Mouse (Mus musculus) hindbrain, postnatal 0 days (tissue): ENCODE results near the gene Ghr. TPM values are rescaled to one million over a fixed set of nuclear protein-coding genes. Genes with fewer than 3 reads are reported as not detected.
A peak's percentile ranks its signal among the peaks of the same experiment; 100 is the strongest.

Experiments
- ATAC-seq: fragments of 200-750 bp; cut with Nextera tagmentation; 2 replicates; pipeline ENCODE4 v1.8.0; 2017; ENCODE audit warnings: mild to moderate bottlenecking, moderate TSS enrichment, moderate library complexity
- DNase-seq: peaks from one replicate; pipeline ENCODE4 v3.0.0-alpha.2; 2015; ENCODE audit warnings: low spot score
- H3K27ac ChIP-seq: fragments of 300-500 bp; sonication (generic); 2 replicates; pipeline ENCODE4 v1.5.1; 2014; ENCODE audit warnings: mild to moderate bottlenecking
- H3K27me3 ChIP-seq: fragments of 300-500 bp; sonication (generic); 2 replicates; pipeline ENCODE4 v1.6.1; 2014; ENCODE audit warnings: low read length, mixed read lengths; ENCODE audit not compliant: insufficient read depth
- H3K36me3 ChIP-seq: fragments of 300-500 bp; sonication (generic); 2 replicates; pipeline ENCODE4 v1.6.1; 2014; ENCODE audit warnings: low read length, mixed read lengths; ENCODE audit not compliant: insufficient read depth
- H3K4me1 ChIP-seq: fragments of 300-500 bp; sonication (generic); 2 replicates; pipeline ENCODE4 v1.6.1; 2014; ENCODE audit warnings: antibody characterized with exemption, low read length, mixed read lengths; ENCODE audit not compliant: insufficient read depth
- H3K4me2 ChIP-seq: fragments of 300-500 bp; sonication (generic); 2 replicates; pipeline ENCODE4 v1.6.1; 2014; ENCODE audit warnings: low read depth, mild to moderate bottlenecking, low read length, moderate library complexity, mixed read lengths
- H3K4me3 ChIP-seq: fragments of 300-500 bp; sonication (generic); 2 replicates; pipeline ENCODE4 v1.5.1; 2014; ENCODE audit warnings: low read length
- H3K9ac ChIP-seq: fragments of 300-500 bp; sonication (generic); replicated peaks from 2 replicates; pipeline ENCODE4 v1.6.1; 2014; ENCODE audit warnings: mild to moderate bottlenecking, low read length, moderate library complexity, mixed read lengths
- H3K9me3 ChIP-seq: fragments of 300-500 bp; sonication (generic); 2 replicates; pipeline ENCODE4 v1.6.1; 2016; ENCODE audit warnings: low read length, mixed read lengths
- CTCF ChIP-seq: IDR thresholded peaks from 2 replicates; pipeline ENCODE4 v1.5.1; 2016; ENCODE audit warnings: antibody characterized with exemption, control low read depth, low read depth
- WGBS: fragments of 180-500 bp; shearing (Covaris S2); extraction: QIAGEN DNeasy Blood & Tissue Kit; methylation state at CpG from one replicate; pipeline ENCODE4 v1.1.7; 2014; 5-methylcytosine and 5-hydroxymethylcytosine counted together
- polyA plus RNA-seq: library from polyadenylated mRNA; unstranded; fragments of >200 nt; fragmentation: Nextera tagmentation; extraction: Ambion mirVana; gene quantifications from 2 replicates; pipeline ENCODE4 v1.2.1, GENCODE M21; 2015
- total RNA-seq: library from RNA; depleted of rRNA; stranded (reverse); fragments of >200 nt; gene quantifications from 2 replicates; pipeline ENCODE4 v1.2.3, GENCODE M21; 2014

Ghr gene
- total and polyA plus RNA-seq, 2 experiments from 2014 or later = 9.7 to 13.1 TPM

- Histone ChIP-seq H3K36me3 (no peaks in the 10 kb centered on the region), H3K4me2 (no peak overlapping the region), H3K27me3 (no peaks in the 10 kb centered on the region), H3K27ac (no peak overlapping the region), H3K4me3 (no peak overlapping the region), H3K9me3 (no peaks in the 10 kb centered on the region), H3K9ac (no peak overlapping the region), H3K4me1 (no peaks in the 10 kb centered on the region)
- DNase-seq (peak; percentile 34), ATAC-seq (peak; percentile 55)
- 58% methylated on average over 4 of the region's 4 CpGs for WGBS
- peak; percentile 82 for TF ChIP-seq CTCF
These were observed 141.6 kb downstream of the Ghr start for GRCm38 (mm10) chr15:3441506-3442286.

GRCm38 (mm10) chr15:3437381-3437780, 145.9 kb downstream of the Ghr start:
- ATAC-seq (no peak), DNase-seq (no peak)
- Histone ChIP-seq H3K36me3 (no peaks in the 10 kb centered on the region), H3K4me2 (no peak overlapping the region), H3K9ac (no peak overlapping the region), H3K4me3 (no peak overlapping the region), H3K27ac (no peak overlapping the region), H3K4me1 (no peaks in the 10 kb centered on the region), H3K9me3 (no peaks in the 10 kb centered on the region), H3K27me3 (no peaks in the 10 kb centered on the region)
- 78% methylated on average over 3 of the region's 3 CpGs for WGBS
- no peak for TF ChIP-seq CTCF

GRCm38 (mm10) chr15:3435637-3436036, 147.7 kb downstream of the Ghr start:
- H3K9me3 ChIP-seq = no peaks in the 10 kb centered on the region
- no peak overlapping the region for H3K9ac ChIP-seq
- no peak overlapping the region for H3K4me3 ChIP-seq
- TF ChIP-seq CTCF = no peak
- no peaks in the 10 kb centered on the region for H3K36me3 ChIP-seq
- no peaks in the 10 kb centered on the region for H3K4me1 ChIP-seq
- ATAC-seq (no peak), DNase-seq (no peak)
- no peak overlapping the region for H3K27ac ChIP-seq
- H3K27me3 ChIP-seq = no peaks in the 10 kb centered on the region
- no peak overlapping the region for H3K4me2 ChIP-seq
- 64% methylated on average over 4 of the region's 4 CpGs for WGBS

DNA sequence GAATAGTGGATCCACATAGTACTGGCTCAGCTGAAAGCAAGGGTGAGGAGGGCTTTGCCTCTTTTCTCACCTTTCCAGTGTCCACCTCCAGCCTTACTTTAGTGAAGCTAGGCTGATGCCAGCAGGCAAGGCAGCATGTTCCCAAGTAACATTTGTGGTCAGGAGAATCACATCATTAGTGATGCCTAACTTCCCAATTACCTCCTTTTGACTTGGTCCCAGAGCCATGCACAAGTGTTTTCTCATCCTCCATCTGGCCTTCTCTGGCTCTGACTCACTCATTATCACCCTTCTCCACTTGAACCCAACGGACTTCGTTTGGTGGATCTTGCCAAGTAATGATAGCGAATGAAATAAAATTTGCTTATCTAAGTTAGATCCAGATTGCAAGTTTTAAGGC, 148.8 kb downstream of the Ghr start:
- TF ChIP-seq CTCF = no peak
- Histone ChIP-seq H3K9ac (no peak overlapping the region), H3K9me3 (no peaks in the 10 kb centered on the region), H3K4me2 (no peak overlapping the region), H3K4me1 (no peaks in the 10 kb centered on the region), H3K36me3 (no peaks in the 10 kb centered on the region), H3K27me3 (no peaks in the 10 kb centered on the region), H3K27ac (no peak overlapping the region), H3K4me3 (no peak overlapping the region)
- DNase-seq (peak; percentile 28), ATAC-seq (peak; percentile 81)
- 66% methylated on average over 3 of the region's 3 CpGs for WGBS

GRCm38 (mm10) chr15:3433281-3433680, 150.0 kb downstream of the Ghr start:
- no peaks in the 10 kb centered on the region for H3K27me3 ChIP-seq
- H3K9ac ChIP-seq = no peak overlapping the region
- ATAC-seq = no peak
- H3K4me2 ChIP-seq = no peak overlapping the region
- no peaks in the 10 kb centered on the region for H3K9me3 ChIP-seq
- DNase-seq = peak; percentile 7
- H3K36me3 ChIP-seq = no peaks in the 10 kb centered on the region
- WGBS = 73% methylated on average over 7 of the region's 7 CpGs
- no peak for TF ChIP-seq CTCF
- H3K27ac ChIP-seq = no peak overlapping the region
- no peaks in the 10 kb centered on the region for H3K4me1 ChIP-seq
- no peak overlapping the region for H3K4me3 ChIP-seq

DNA sequence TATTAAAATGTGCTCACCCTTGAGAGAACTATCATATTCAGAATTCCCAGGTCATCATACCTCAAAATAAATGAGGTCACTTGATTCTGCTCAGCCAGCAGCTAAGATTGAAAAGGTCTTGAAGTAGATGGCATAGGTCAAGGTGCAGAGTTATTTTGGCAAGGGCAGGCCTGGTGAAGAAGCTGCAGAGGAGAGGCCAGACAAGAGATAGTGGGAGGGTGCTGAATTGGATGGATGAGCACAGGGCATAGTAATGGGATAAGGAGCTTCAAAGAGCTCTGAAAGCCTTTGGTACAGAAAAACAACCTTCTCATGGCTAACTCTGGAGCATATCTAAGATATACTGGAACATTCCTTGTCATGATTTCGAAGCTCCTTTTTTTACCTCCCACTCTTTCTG, 150.5 kb downstream of the Ghr start:
- DNase-seq = no peak
- Histone ChIP-seq H3K4me2 (no peak overlapping the region), H3K4me1 (no peaks in the 10 kb centered on the region), H3K27ac (no peak overlapping the region), H3K9ac (no peak overlapping the region), H3K27me3 (no peaks in the 10 kb centered on the region), H3K36me3 (no peaks in the 10 kb centered on the region), H3K9me3 (no peaks in the 10 kb centered on the region), H3K4me3 (no peak overlapping the region)
- WGBS = 74% methylated on average over 1 of the region's 1 CpGs
- no peak for ATAC-seq
- no peak for TF ChIP-seq CTCF

DNA sequence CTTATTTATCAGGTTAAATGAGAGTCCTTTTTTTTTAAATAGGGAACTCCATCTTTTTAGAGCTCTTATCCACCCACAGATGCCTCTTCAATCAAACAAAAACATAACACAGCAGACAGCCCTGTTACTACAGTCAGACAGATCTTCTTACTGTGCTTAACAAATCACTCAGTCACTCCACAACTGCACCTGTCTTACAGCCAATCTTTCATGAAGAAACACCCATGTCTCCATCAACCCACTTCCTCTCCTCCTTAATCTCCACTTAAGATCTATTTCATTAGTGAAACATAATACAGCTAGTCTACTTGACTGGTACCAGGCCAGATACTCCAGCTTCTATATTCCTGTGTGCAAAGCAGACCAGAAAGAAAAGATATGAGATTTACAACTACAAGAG, 153.9 kb downstream of the Ghr start:
- Histone ChIP-seq H3K36me3 (no peaks in the 10 kb centered on the region), H3K27me3 (no peaks in the 10 kb centered on the region), H3K4me1 (no peaks in the 10 kb centered on the region), H3K9ac (no peak overlapping the region), H3K4me2 (no peak overlapping the region), H3K4me3 (no peak overlapping the region), H3K27ac (no peak overlapping the region), H3K9me3 (no peaks in the 10 kb centered on the region)
- TF ChIP-seq CTCF = no peak
- ATAC-seq (no peak), DNase-seq (no peak)
